Comparison of ENCODE assay signal across 9 mouse cellular contexts in genomic region chr2:131546745-131547408, GRCm38 (mm10). TPM values are rescaled to one million over a fixed set of nuclear protein-coding genes. Genes with fewer than 3 reads are reported as not detected.
DNase-seq lines count a peak whose midpoint lies in the region; ATAC-seq lines count a peak whose summit lies in the region.
"Had no signal": no experiment of that assay in that cellular context is flagged by ENCODE, and none has a peak within 500 bp of the region (broad histone marks: within the 10 kb centered on the region; RNA-seq: fewer than 3 reads in every experiment).

No protein-coding gene starts in this region.

- no peaks in the 10 kb centered on the region for H3K9me3 ChIP-seq in heart, embryonic 10.5 days
- no peaks in the 10 kb centered on the region for H3K9me3 ChIP-seq in neural tube, embryonic 14.5 days (ENCODE audit: control insufficient read depth, low read length)

- H3K27me3 ChIP-seq in heart, embryonic 10.5 days (ENCODE audit: insufficient read depth, poor library complexity, severe bottlenecking): peaks cover 97% of the 10 kb centered on the region
- H3K27me3 ChIP-seq in neural tube, embryonic 14.5 days (ENCODE audit: control insufficient read depth, insufficient read depth, low read length): peaks cover 27% of the 10 kb centered on the region

- H3K4me1 ChIP-seq in heart, embryonic 10.5 days: peaks cover 27% of the 10 kb centered on the region
- H3K4me1 ChIP-seq in neural tube, embryonic 14.5 days (ENCODE audit: control insufficient read depth, insufficient read depth, low read length): peaks cover 9% of the 10 kb centered on the region; the same call in 1 of the 2 replicates

- H3K36me3 ChIP-seq in heart, embryonic 10.5 days: no peaks in the 10 kb centered on the region
- H3K36me3 ChIP-seq in neural tube, embryonic 14.5 days (ENCODE audit: control insufficient read depth, insufficient read depth, low read length): no peaks in the 10 kb centered on the region

- ATAC-seq in neural tube, embryonic 14.5 days (ENCODE audit: low read depth): no peak

- 14% methylated on average over 19 of the region's 19 CpGs for WGBS in heart, embryonic 10.5 days
- 11% methylated on average over 19 of the region's 19 CpGs for WGBS in neural tube, embryonic 14.5 days

- DNase-seq in heart, embryonic 10.5 days (ENCODE audit: low spot score): no peak
- DNase-seq in heart, adult 8-10 months (ENCODE audit: low spot score): no peak
- DNase-seq in right cerebral cortex, adult 2 months (ENCODE audit: low spot score in 2 of 2): peak; percentile 29 to 34
- no peak for DNase-seq in right cerebral cortex, postnatal 10 days (ENCODE audit: low spot score in 2 of 2)
- peak; percentile 16 for DNase-seq in induced T-regulatory cell, adult 2 months (ENCODE audit: low read depth)
- no peak for DNase-seq in testis, postnatal 14 days (ENCODE audit: low spot score)
- DNase-seq in gastrocnemius, postnatal 4 days (ENCODE audit: low spot score in 2 of 2): no peak
- DNase-seq: B cell, adult 2 months had no signal

- peak overlapping the region; percentile 26; the same call in 1 of the 2 replicates for H3K4me2 ChIP-seq in neural tube, embryonic 14.5 days (ENCODE audit: low read depth, low read length)

- H3K4me3 ChIP-seq in heart, embryonic 10.5 days: peak overlapping the region; percentile 63
- no peak overlapping the region for H3K4me3 ChIP-seq in neural tube, embryonic 14.5 days (ENCODE audit: low read depth, low read length)

- no peak overlapping the region; the same call in 1 of the 2 replicates for H3K9ac ChIP-seq in neural tube, embryonic 14.5 days (replicated peaks; ENCODE audit: low read depth, low read length)

- H3K27ac ChIP-seq in heart, embryonic 10.5 days: no peak overlapping the region
- H3K27ac ChIP-seq in neural tube, embryonic 14.5 days (ENCODE audit: low read depth, low read length): no peak overlapping the region

RNA-seq across cellular contexts. Expression of gene Adra1d, which starts 15.2 kb away (rescaled TPM):
- polyA plus RNA-seq in heart, embryonic 10.5 days (2016; fragmentation: Nextera tagmentation; extraction: Ambion mirVana): 0.21 and 0.59 TPM in 2 replicates
- 1 to 10 TPM; 2.7 to 5.5 (median 3.9) TPM for total RNA-seq in heart, adult 8-10 months (2022)
- polyA plus RNA-seq in neural tube, embryonic 14.5 days (2014; fragmentation: Nextera tagmentation; extraction: Ambion mirVana): 0.17 and 0.18 TPM in 2 replicates
- total RNA-seq in gastrocnemius, postnatal 4 days (2021): 1 to 10 TPM; 1.8 to 2.2 TPM

RNA-seq across cellular contexts. Expression of gene Smox, which starts 55.6 kb away (rescaled TPM):
- polyA plus RNA-seq in heart, embryonic 10.5 days (2016; fragmentation: Nextera tagmentation; extraction: Ambion mirVana): 26.1 and 28.0 TPM in 2 replicates
- total RNA-seq in heart, adult 8-10 months (2022): 10 to 100 TPM; 14.5 to 18.6 (median 15.7) TPM
- polyA plus RNA-seq in neural tube, embryonic 14.5 days (2014; fragmentation: Nextera tagmentation; extraction: Ambion mirVana): 28.9 and 31.9 TPM in 2 replicates
- total RNA-seq in gastrocnemius, postnatal 4 days (2021): 10 to 100 TPM; 25.5 to 26.4 TPM

Comparison
In these comparisons a context has a peak if more than half of its experiments do, and no peak if none do; other contexts are left out.
1. DNase-seq: peak in right cerebral cortex, adult 2 months (2 of 2) and induced T-regulatory cell, adult 2 months (single experiment); none in heart, embryonic 10.5 days (single experiment), heart, adult 8-10 months (single experiment), right cerebral cortex, postnatal 10 days (0 of 2), testis, postnatal 14 days (single experiment) and gastrocnemius, postnatal 4 days (0 of 2).